Mouse (Mus musculus): ENCODE results near the gene Nkiras2.
A peak's percentile ranks its signal among the peaks of the same experiment; 100 is the strongest.
"Not testable (repeated sequence)": the region's sequence is repeated elsewhere in the genome, so short reads cannot be mapped to it uniquely, and the experiment has no call there.

The Nkiras2 gene

DNA sequence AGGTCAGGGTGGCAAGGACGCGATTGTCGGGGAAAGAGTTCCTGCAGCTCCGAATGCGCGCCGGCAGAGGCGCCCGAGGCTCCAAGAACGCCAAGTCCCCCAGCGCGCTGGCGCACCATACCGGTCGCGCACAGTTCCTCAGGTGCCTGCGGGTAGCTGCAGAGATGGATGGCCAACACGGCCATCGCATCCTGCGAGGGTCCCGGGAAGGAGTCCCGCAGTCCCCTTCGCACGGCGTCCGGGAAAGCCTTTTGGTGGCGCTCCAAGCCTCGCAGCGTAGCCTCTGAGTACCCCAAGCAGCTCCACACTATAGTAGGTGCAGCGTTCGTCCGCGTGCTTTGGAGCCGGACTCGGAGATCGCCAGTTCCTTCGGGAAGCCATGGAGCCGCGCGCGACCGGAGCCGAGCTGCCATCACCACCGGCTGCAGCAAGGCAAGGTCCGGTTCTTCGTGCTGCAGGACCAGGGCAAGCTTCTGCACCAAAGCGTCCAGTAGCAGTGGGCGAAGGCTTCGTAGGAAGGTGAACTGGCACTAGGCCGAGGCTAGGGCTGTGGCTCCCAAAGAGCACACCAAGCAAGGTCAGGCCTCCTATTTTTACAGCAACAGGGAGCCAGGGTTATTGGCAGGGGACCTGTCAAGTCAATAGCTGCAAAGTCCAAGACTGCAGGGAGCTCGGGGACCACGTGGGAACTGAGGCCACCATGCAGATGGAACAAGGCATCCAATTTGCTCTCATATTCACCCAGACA is 21.3 kb downstream of the Nkiras2 start:
- peak; percentile 29 for DNase-seq

DNA sequence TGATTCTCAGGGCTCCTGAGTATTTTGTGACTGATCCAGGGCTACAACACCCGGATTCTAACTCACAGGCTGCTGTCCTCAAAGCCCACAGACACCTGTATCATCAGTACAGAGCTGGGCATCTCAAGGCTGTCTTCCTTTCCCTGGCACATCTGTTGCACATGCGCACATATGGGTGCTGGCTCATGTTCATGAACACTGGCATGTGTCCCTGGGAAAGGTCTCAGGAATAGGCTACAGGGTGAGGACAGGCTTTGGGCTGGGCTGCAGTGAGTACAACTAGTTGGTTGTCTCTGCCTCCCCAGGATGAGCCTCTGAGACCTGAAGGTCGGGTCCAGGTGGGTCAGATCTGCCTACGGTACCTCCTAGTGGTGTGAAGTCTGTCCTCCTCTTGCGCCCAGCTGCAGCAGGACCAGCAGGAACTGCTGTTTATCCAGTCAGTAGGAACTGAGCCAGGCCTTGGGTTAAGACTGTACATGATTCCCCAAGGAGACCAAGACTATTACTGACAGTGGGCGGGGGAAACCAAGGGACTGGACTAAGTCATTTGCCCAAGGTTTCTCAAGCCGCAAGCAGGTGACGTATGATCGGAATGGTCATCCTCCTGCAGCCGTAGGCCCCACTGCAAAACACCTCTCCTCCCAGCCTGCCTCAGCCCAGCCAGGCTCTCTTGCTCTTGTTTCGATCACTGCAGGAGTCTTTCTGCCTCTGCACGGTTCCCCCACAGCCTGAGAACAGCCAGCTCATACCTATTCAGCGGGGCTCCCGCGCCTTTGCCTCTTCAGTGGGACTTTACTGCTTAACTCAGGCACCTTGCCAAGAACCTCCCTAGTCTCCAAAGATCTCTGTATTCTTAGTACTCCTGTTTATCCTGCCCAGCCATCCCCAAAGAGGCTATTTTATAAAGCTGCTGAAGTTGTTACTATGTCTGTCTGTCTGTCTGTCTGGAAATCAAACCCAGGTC is 24.9 kb downstream of the Nkiras2 start:
- DNase-seq, result no peak

DNA sequence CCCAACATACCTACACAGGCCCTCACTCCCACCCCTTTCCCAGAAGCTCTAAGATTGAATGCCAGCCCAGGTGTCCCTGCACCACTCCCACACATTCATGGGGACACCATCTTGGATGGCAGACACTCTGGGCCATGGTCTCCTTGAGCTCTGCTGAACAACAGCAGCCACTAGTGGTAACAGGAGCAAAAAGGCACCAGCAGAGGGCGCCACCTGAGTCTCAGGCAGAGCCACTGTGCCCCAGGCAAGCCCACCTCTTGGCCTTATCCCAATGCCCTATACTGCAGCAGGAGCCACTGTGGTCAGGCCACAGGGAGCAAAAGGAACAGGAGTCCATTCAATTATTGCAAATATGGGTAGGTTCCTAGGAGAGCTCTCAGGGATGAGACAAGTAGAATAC is 27.2 kb downstream of the Nkiras2 start:
- DNase-seq, result peak; percentile 72

DNA sequence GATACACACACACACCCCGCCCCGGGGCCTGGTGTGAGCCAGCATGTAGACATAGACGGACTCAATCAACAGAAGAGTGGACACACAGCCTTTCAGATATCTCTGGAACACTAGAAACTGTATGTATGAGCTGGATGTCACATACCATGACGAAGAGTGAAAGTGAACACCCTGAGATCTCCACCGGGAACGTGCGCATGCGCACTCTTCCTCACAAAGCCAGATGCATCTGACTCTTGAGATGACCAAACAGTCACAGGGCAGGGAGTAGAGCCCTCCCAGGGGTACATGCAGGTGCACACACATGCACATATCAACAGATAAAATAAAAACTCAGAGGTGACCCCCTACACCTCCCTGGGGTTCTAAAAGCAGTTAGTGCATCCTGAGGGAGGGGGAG is 29.4 kb downstream of the Nkiras2 start:
- no peak for DNase-seq

DNA sequence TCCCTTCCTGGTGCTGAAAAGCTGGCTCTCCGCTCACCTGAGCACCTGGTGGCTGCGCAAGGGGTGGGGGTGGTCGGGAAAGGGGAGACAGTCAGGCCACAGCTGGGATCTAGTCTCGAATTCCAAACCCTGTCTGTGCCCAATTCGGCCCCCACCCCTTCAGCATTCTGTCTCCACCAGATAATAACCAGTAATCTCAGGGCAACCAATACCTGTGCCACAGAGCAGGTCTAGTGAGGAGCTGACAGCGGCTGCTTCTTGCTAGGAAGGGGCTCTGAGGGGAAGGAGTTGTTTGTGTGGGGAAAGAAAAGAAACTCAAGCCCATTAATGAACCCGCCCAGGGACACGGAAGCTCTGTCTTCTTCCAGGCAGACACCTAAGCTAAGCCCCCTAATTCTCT is 32.2 kb downstream of the Nkiras2 start:
- no peak for DNase-seq

DNA sequence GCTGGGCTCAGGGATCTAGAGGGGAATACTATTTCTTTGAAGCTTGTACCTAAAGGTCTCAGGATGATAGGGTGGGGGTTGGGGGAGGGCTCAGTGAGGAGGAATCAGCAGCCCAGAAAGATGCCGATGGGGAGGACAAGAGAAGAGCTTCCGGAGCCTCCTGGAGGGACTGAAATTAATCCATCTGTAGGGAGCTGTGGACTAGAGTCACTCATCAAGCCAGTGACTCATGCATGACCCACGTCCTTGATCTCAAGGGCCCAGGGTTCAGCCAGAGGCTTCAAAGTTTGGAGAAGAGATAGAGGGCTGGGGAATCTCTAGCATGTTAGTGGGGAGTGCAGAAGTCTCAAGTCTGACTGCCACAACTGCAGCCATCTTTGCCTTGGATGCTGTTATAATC is 32.7 kb downstream of the Nkiras2 start:
- no peak for DNase-seq

DNA sequence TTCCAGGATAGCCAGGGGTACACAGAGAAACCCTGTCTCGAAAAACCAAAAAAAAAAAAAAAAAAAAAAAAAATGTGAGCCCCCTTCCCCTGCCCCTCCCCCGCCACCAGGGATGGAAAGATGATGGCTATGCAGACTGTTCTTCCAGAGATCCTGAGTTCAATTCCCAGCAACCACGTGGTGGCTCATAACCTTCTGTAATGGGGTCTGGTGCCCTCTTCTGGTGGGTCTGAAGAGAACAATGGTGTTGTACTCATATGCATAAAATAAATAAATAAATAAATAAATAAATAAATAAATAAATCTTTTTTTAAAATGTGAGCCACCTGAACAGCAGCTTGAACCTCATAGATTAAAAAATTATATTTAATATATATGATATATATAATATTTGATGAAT is 36.5 kb downstream of the Nkiras2 start:
- not testable (repeated sequence) for DNase-seq

DNA sequence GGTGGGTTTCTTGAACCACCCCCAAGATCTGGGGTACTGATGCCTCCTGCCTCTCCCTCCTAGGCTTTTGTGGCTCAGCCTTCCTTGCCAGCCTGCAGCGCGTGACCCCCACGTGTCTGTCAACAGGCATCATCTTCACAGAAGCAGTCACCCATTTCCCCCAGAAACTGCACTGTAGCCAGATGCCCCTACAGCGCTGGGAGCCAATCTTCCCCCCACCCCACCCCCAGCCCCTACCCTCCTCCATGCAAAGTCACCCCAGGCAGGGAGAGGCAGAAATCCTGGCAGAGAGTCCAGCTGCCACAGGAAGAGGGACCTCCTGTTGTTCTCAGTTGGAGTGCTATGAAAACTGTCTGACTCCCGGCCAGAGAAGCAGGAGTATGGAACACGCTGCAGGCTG is 37.4 kb downstream of the Nkiras2 start:
- no peak for DNase-seq

DNA sequence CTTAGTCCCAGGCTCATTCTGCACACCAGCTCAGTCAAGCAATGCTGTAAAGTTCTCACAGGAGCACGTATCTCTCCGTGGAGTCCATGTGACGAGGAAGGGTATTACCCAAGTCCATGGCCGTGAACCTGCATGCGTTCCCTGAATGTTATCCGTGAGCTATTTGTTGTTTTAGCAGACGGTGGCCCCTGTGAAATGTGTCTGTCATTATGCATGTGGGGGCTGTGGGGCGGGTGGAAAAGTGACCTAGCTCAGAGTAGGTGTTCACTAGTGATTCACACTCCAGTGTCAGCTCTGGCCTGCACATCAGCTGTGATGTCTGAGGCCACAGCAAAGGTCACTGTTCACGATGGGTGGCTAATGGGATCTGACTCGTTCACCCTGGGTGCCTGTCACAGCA is 40.8 kb downstream of the Nkiras2 start:
- no peak for DNase-seq

DNA sequence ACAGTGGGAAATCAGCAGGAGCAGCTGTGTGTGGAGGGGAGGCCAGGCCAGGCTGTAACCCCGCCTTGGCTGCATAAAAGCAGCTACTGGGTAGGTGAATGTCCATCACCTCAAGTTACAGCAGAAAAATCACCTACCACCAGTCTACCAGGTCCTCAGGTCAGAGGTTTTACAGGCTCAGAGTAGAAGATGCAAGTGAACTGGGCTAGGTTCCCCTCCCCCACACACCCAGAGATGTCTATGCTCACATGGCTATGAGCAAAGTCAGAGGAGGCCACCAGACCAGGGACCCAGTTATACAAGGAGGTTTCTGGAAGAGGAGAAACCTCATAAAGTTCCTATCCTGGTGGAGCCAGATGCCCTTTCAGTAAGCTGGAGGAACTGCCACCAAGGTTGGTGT is 52.0 kb downstream of the Nkiras2 start:
- DNase-seq, result no peak

DNA sequence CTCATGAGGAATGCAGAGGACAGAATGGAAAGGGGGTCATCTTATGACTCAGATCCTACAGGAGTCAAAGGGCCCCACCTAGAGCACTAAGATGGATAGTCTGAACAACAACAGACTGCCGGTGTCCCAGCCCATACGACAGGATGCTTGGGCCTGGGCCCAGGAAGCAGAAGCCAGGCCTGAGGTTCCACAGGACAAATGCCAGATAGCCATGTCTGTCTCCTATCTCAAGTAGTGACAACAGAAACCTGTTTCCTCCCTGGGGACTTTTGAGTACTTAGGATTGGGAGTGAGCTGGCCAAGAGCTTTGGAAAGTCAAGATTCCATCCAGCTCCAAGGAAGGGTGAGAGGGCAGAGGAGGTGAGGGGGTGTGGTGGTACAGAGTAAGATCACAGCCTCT is 52.9 kb downstream of the Nkiras2 start:
- DNase-seq, result no peak

DNA sequence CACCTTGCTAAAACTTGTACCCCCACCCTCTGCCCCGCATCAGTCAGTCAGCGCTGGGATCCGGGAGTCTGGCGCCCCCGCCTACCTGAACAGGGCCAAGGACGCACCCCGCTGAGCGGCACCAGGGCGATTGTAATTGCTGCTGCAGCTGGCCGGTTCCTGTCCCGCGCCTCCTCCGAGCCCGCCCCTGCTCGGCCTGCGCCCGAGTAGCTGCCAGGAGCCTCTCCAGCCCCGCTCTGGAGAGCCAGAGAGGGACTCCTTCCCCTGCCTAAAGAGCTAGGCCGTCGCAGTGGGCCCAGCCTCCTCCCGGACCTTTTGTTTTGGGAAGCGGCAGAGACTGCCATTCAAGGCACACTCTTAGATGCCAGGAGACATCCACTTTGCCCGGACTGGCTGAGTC is 54.1 kb downstream of the Nkiras2 start:
- peak; percentile 12 for DNase-seq
